Mouse (Mus musculus) left cerebral cortex, postnatal 4 days (tissue): ENCODE measurements at regions not wholly inside any gene's neighbourhood (a gene's known extent, or its start where the extent isn't known, plus 50 kb on each side); places are given as distances from the start of the nearest gene placed in this dataset.
A peak's percentile ranks its signal among the peaks of the same experiment; 100 is the strongest.

ENCODE experiments used
- DNase-seq: peaks from one replicate; pipeline ENCODE4 v3.0.0-alpha.2; 2022
- intact Hi-C: fragments of 180-260 bp; cut with DNase I; formaldehyde crosslinking; loops from one replicate; pipeline ENCODE4 v1.15.1; 2025

- intact Hi-C loops = no loop called here
These were observed 338.3 kb upstream of the Zfp804a start for GRCm38 (mm10) chr2:81714716-81715115.

GRCm38 (mm10) chr2:81733484-81733883 is 319.5 kb upstream of the Zfp804a start:
- no peak for DNase-seq
- intact Hi-C loops = no loop called here

More at GRCm38 (mm10) chr2:81714716-81715115, 338.3 kb upstream of the Zfp804a start:
- DNase-seq = no peak

DNA sequence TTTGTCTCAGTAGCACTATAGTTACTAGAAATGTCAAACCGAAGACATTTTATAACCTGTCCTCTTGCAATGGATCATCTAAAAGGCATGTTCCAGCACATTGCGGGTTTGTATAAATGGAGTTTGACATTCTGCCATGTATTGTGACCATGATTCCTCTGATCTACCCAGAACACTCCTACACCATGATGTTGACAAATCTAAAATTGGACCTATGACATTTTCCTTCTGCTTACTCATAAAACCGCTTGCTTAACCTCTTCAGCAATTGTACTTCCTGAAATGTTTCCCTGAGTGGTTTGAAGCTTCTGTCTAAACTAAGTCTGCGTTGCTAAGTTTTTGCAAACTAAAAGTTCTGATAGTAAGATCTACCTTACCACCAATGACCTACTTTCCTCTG is 319.0 kb upstream of the Zfp804a start:
- no peak for DNase-seq
- intact Hi-C loops = no loop called here

DNA sequence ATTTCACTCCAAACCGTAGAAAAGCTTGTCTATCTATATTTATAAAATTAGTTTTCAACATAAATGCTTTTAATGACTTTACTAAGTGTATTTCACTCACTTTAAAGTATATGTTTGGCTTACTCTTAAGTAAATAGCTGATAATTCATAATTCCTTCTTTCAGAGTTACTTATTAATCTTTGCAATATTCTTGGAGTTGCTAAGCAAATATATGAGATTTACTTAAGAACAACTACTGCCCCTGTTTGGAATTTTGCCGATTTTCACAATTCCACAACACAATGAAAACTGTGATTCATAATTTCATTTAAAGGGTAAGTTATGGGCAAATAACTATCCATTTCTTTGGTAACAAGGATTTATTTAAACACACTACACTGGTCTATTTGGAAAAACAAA is 287.2 kb upstream of the Zfp804a start:
- intact Hi-C loops = no loop called here
- no peak for DNase-seq

- intact Hi-C loops = no loop called here
These were observed 270.0 kb upstream of the Zfp804a start for GRCm38 (mm10) chr2:81783059-81783458.

More at GRCm38 (mm10) chr2:81783059-81783458, 270.0 kb upstream of the Zfp804a start:
- peak; percentile 3 for DNase-seq
